Mouse (Mus musculus) limb, embryonic 10.5 days (tissue): Measurements from ENCODE around the gene Ccr1l1. TPM values are rescaled to one million over a fixed set of nuclear protein-coding genes. Genes with fewer than 3 reads are reported as not detected.

Experiments used
- DNase-seq: peaks from one replicate; pipeline ENCODE4 v3.0.0-alpha.2; 2017; ENCODE audit warnings: low spot score
- H3K27ac ChIP-seq: fragments of 300-500 bp; sonication (generic); 2 replicates; pipeline ENCODE4 v1.5.1; 2016; ENCODE audit warnings: mild to moderate bottlenecking
- H3K27me3 ChIP-seq: fragments of 300-500 bp; sonication (generic); 2 replicates; pipeline ENCODE4 v1.6.1; 2016; ENCODE audit warnings: low read depth, mild to moderate bottlenecking; ENCODE audit not compliant: poor library complexity, severe bottlenecking
- H3K36me3 ChIP-seq: fragments of 300-500 bp; sonication (generic); 2 replicates; pipeline ENCODE4 v1.6.1; 2016; ENCODE audit warnings: mild to moderate bottlenecking, moderate library complexity
- H3K4me1 ChIP-seq: fragments of 300-500 bp; sonication (generic); 2 replicates; pipeline ENCODE4 v1.6.1; 2016
- H3K4me3 ChIP-seq: fragments of 300-500 bp; sonication (generic); 2 replicates; pipeline ENCODE4 v1.5.1; 2016; ENCODE audit warnings: mild to moderate bottlenecking, moderate library complexity
- H3K9me3 ChIP-seq: fragments of 300-500 bp; sonication (generic); replicated peaks from 2 replicates; pipeline ENCODE4 v1.6.1; 2016; ENCODE audit warnings: mild to moderate bottlenecking
- WGBS: fragments of 180-500 bp; shearing (Covaris S2); methylation state at CpG from one replicate; pipeline ENCODE4 v1.1.7; 2016; 5-methylcytosine and 5-hydroxymethylcytosine counted together
- polyA plus RNA-seq: library from polyadenylated mRNA; unstranded; fragments of >200 nt; fragmentation: Nextera tagmentation; extraction: Ambion mirVana; gene quantifications from 2 replicates; pipeline ENCODE4 v1.2.1, GENCODE M21; 2016

Ccr1l1 gene
- polyA plus RNA-seq, 1 experiment from 2014 or later: not detected

DNA sequence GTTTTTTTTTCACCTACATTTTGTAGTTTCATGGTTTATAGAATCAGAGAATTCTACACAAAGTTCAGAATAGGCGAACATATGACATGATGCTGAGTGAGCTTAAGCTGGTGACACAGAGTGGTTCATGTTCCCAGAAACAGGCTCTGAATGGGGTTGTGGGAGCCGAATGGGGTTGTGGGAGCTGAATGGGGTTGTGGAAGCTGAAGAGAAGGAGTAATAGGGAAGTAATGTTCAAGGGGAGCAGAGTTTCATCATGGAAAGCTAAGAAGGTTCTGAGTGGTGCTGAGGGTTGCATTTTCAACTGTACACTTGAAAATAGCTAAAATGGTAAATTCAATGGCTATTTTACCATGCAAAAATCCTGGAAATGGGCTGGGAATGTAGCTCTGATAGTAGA, 28.8 kb downstream of the Ccr1l1 start:
- 76% methylated on average over 2 of the region's 2 CpGs for WGBS
- no peaks in the 10 kb centered on the region for H3K27me3 ChIP-seq
- no peak for DNase-seq

DNA sequence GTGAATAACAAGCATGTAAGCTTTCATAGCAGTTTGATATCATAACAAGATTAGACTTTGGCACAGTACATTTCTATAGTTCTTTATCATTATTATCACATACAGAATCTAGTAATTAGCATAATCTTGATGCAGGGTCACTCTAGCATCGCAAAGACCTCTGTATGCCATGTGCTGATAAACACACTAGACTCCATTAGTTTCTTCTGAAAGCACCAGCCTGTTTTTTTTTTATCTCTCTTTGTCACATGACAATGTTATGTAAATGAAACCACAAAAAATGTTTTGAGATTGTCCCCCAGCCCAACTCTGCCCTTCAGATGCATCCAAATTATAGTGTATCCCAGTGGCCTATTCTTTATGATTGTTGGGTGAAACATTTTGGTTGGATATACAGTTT, 30.4 kb downstream of the Ccr1l1 start:
- no peak for DNase-seq
- no peaks in the 10 kb centered on the region for H3K9me3 ChIP-seq
- no peaks in the 10 kb centered on the region for H3K36me3 ChIP-seq
- no peaks in the 10 kb centered on the region for H3K27me3 ChIP-seq
- H3K4me3 ChIP-seq: no peak overlapping the region
- H3K4me1 ChIP-seq: no peaks in the 10 kb centered on the region
- 87% methylated on average over 1 of the region's 1 CpGs for WGBS
- no peak overlapping the region for H3K27ac ChIP-seq

More for the DNA sequence above, 28.8 kb downstream of the Ccr1l1 start:
- no peaks in the 10 kb centered on the region for H3K4me1 ChIP-seq
- no peaks in the 10 kb centered on the region for H3K36me3 ChIP-seq
- no peaks in the 10 kb centered on the region for H3K9me3 ChIP-seq
- H3K4me3 ChIP-seq: no peak overlapping the region
- no peak overlapping the region for H3K27ac ChIP-seq

DNA sequence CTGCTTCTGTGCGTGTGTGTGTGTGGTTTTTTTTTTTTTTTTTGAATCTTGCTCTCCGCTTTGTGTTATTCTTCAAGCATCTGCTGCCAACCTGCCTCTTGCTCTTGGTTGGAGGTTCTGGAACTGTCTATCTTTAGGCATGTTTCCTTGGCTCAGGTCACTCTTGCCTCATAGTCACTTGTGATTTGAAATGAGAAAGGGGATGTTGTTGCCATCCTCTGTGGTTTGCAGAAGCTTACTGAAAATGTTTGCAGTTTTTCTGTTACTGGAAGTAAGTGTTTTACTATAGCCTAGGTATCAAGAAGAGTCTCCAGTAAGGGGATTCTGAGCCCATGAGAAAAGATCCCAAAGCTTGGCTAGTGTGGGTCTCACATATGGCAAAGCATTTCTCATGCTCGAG, 36.2 kb downstream of the Ccr1l1 start:
- no peaks in the 10 kb centered on the region for H3K27me3 ChIP-seq
- H3K27ac ChIP-seq: no peak overlapping the region
- no peak overlapping the region for H3K4me3 ChIP-seq
- no peaks in the 10 kb centered on the region for H3K36me3 ChIP-seq
- no peaks in the 10 kb centered on the region for H3K4me1 ChIP-seq
- DNase-seq: no peak
- WGBS: 87% methylated on average over 3 of the region's 3 CpGs
- H3K9me3 ChIP-seq: no peaks in the 10 kb centered on the region

DNA sequence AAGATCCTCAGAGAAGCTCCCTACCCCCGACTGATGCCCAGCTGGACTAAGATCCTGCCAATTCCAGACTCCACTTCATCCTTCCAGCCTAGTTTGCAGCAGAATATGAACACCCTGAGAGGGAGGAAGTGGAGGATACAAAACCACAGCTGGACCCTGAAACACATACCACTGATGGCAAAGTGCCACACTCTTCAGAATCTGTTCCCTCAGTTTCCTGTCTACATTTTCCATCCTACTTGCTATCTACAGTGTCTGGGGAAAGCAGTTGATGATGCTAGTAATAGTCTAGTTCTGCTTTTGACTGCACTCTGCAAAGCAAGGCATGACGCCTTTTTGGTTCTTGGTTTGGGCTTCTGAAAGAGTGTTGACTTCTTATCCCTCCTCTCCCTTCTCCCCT, 36.9 kb downstream of the Ccr1l1 start:
- no peaks in the 10 kb centered on the region for H3K36me3 ChIP-seq
- H3K27ac ChIP-seq: no peak overlapping the region
- H3K4me1 ChIP-seq: no peaks in the 10 kb centered on the region
- no peak overlapping the region for H3K4me3 ChIP-seq
- H3K9me3 ChIP-seq: no peaks in the 10 kb centered on the region
- DNase-seq: no peak
- H3K27me3 ChIP-seq: no peaks in the 10 kb centered on the region
- 88% methylated on average over 2 of the region's 2 CpGs for WGBS

DNA sequence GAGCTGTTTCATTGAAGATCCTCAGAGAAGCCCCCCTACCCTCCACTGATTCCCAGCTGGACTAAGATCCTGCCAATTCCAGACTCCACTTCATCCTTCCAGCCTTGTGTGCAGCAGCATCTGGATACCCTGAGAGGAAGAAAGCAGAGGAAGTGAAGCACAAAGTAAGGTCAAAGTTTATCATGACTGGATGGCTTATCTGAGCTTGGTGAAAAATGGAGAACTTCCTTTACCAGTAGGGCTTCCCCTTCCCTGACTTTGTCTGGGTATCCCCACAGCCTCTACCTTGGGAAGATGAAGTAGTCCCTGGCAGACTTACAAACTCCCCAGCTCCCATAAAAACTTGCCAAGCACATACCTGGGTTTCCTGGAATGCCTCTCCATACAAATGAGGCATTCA, 37.6 kb downstream of the Ccr1l1 start:
- H3K4me1 ChIP-seq: no peaks in the 10 kb centered on the region
- H3K4me3 ChIP-seq: no peak overlapping the region
- H3K27ac ChIP-seq: no peak overlapping the region
- no peaks in the 10 kb centered on the region for H3K27me3 ChIP-seq
- no peak for DNase-seq
- H3K36me3 ChIP-seq: no peaks in the 10 kb centered on the region
- no peaks in the 10 kb centered on the region for H3K9me3 ChIP-seq

DNA sequence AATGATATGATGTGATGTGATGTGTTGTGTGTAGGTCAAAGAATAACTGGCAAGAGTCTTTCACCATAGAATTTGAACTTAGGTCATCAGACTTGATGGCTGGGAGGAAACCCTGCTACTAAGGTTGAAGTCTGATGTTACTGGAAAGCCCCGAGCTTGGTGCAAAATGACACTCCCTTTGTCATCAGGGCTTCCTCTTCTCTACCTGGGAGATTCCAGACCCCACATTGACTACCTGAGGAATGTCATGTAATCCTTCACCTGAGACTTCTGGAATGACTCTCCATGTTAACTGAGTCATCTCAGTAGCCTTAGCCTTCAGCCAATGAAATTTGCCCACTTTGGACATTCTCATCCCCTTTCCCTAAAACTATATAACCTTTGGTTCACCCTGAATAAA, 38.0 kb downstream of the Ccr1l1 start:
- no peak for DNase-seq
- no peaks in the 10 kb centered on the region for H3K36me3 ChIP-seq
- H3K4me3 ChIP-seq: no peak overlapping the region
- no peaks in the 10 kb centered on the region for H3K4me1 ChIP-seq
- H3K27ac ChIP-seq: no peak overlapping the region
- no peaks in the 10 kb centered on the region for H3K27me3 ChIP-seq
- no peaks in the 10 kb centered on the region for H3K9me3 ChIP-seq
- WGBS: 80% methylated on average over 1 of the region's 1 CpGs

DNA sequence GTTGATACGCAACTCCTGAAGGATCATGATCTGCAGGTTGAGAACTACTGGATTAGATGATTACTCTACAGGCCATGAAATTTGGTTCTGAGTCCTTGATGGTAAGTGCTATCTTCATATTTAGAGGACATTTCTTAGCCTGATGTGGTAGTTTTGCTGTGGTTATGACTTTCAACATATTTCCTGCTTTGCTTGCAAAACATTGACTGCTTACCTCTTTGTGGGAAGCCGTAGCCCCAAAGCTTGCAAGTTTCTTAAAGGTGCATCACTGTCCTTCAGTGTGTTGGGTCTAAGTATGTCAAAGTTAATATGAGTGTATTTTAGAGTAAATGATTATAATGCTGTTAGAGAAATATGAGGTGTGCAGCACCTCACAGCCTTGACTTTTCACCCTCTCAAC, 40.2 kb downstream of the Ccr1l1 start:
- Histone ChIP-seq H3K36me3 (no peaks in the 10 kb centered on the region), H3K27ac (no peak overlapping the region), H3K4me3 (no peak overlapping the region), H3K4me1 (no peaks in the 10 kb centered on the region), H3K27me3 (no peaks in the 10 kb centered on the region), H3K9me3 (no peaks in the 10 kb centered on the region)
- 97% methylated on average over 2 of the region's 2 CpGs for WGBS
- DNase-seq: no peak

DNA sequence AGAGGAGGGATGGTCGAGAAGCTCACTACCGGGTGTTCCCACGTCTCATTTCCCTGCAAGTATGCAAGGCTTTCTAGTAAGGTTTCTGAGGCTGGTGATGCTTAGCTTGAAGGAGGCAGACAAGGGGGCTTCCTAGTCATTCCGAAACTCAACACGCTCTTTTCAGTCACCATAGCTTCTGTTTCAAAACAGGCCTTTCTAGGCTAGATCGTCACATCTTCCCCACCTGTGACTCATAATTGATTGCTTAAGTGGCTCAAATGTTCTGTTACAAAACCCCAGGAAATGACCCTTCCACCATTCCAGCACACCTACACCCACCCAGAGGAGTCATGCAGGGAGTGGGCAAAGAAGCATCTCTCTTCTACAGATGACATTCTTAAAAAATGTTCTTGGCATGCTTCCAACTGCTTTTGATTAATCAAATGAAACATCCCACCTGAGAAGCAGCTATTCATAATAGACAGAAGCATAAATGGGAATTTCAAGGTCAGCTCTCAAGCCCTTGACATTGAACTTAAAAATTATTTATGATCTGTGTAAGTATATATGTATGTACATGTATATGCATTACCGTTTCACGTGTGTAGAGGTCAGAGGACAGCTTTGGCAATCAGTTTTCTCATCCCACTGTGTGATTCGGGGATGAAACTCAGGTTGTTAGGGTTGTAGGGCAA, 41.5 kb downstream of the Ccr1l1 start:
- 86% methylated on average over 9 of the region's 9 CpGs for WGBS
- H3K4me1 ChIP-seq: no peaks in the 10 kb centered on the region
- no peak overlapping the region for H3K27ac ChIP-seq
- no peaks in the 10 kb centered on the region for H3K36me3 ChIP-seq
- H3K9me3 ChIP-seq: no peaks in the 10 kb centered on the region
- DNase-seq: no peak
- no peaks in the 10 kb centered on the region for H3K27me3 ChIP-seq
- no peak overlapping the region for H3K4me3 ChIP-seq

DNA sequence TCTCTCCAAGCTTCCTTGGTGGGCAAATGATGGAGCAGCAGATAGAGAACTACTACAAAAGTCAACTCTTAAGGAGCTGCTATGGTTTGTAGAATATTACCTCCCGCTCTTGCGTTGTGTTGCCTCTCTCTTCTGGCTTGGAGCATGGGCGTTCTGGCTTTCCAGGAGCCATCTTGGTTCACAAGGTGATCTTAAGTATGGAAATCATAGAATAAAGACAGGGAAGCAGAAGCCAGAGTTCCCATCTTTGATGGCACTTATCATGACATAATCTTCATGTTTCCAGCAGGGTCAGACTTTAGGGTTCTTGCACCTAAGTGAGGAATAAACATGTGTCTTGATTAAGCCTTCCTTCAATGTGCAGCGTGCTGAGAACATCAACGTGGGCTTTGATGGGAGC, 42.4 kb downstream of the Ccr1l1 start:
- Histone ChIP-seq H3K27me3 (no peaks in the 10 kb centered on the region), H3K9me3 (no peaks in the 10 kb centered on the region), H3K4me3 (no peak overlapping the region), H3K4me1 (no peaks in the 10 kb centered on the region), H3K27ac (no peak overlapping the region), H3K36me3 (no peaks in the 10 kb centered on the region)
- WGBS: 92% methylated on average over 5 of the region's 5 CpGs
- DNase-seq: no peak

DNA sequence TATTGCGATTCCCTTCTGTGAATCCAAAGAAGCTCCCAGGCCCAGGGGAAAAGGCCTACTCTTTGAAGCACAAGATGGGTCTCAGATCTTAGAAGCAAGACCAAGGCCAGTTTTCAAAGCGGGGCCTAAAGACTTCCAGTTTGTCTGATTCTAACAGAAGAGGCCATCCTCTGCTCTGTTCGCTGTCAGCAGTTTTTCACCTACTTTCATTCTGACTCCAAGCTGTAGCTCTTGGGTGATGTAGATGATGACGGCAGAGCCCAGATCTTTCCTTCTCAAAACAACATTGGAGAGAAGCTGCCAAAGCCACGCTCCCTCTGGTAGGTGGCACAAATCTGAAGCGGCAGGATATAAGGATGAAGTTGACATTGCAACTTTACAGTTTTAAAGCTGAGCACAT, 42.9 kb downstream of the Ccr1l1 start:
- no peaks in the 10 kb centered on the region for H3K4me1 ChIP-seq
- no peaks in the 10 kb centered on the region for H3K36me3 ChIP-seq
- no peaks in the 10 kb centered on the region for H3K9me3 ChIP-seq
- no peak for DNase-seq
- no peaks in the 10 kb centered on the region for H3K27me3 ChIP-seq
- 96% methylated on average over 6 of the region's 6 CpGs for WGBS
- H3K4me3 ChIP-seq: no peak overlapping the region
- no peak overlapping the region for H3K27ac ChIP-seq

DNA sequence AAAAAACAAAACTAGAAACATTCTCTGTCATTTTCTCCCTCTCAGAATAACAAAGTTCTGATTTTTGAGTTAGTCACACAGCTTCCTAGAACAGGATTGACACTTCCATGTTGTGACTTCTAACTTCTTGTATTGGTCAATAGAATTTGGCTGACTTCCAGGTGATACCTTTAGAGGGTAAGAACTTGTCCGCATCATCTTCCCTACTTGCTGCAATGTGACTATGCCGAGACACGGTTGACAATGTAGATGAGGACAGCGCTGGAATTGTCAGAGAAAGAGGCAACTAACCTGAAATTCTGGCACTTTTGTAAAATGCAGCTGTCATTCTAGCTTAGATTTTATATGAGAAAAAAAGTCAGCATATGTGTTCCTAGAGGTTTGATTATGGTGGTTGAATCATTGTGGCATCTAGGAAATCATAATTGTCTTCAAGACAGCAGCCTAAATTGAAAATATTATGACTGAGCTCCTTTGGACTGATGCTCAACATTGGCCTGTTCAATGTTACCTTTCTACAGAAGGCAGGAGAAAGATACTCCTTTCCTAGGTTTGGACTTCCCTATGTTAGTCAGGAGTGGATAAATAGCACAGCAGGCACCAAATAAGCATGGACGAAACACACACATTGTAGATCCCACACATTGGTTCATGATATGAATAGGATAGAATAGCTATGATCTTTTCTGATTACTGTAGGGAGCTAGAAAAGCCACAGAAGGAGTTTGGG, 44.3 kb downstream of the Ccr1l1 start:
- no peaks in the 10 kb centered on the region for H3K27me3 ChIP-seq
- no peaks in the 10 kb centered on the region for H3K9me3 ChIP-seq
- no peak for DNase-seq
- H3K4me3 ChIP-seq: no peak overlapping the region
- H3K36me3 ChIP-seq: no peaks in the 10 kb centered on the region
- no peak overlapping the region for H3K27ac ChIP-seq
- 94% methylated on average over 5 of the region's 5 CpGs for WGBS
- peaks cover 2% of the 10 kb centered on the region; the same call in 1 of the 2 replicates for H3K4me1 ChIP-seq

DNA sequence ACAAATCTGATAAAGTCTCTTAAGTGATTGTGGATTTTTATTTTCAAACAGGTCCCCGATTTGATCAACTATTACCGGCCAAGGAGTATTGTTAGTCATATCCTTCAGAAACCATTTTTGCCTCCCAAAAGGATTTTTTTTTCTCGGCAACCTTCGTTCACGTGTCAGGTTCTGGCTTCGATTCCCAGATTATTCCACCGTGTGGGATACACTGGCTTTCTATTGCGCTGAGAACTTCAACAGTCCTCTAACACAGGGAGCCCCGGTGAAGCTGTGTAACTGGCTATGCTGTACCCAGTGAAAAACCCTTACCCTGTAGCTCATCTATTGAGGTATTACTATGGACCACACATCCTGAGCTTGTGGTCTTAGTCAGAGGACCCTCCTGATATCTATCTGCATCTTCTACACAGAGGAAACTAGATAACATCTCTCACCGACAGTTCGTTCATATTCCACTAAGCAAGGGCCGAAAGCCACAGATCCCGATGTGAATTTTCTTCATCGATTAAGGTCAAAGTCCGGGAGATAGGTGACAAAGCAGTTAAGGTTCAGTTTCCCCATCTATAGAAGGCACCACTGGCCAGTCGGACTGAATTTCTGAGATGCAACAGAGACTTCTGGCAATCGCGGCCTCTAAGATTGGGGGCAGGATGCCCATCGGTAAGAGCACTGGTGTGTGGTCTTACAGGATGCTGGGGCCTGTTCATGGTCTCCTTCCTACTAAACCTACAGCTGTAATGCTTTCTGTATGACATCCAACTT, 45.1 kb downstream of the Ccr1l1 start:
- no peak overlapping the region for H3K4me3 ChIP-seq
- peaks cover 10% of the 10 kb centered on the region for H3K4me1 ChIP-seq
- H3K27ac ChIP-seq: no peak overlapping the region
- H3K27me3 ChIP-seq: no peaks in the 10 kb centered on the region
- DNase-seq: no peak
- H3K36me3 ChIP-seq: no peaks in the 10 kb centered on the region
- H3K9me3 ChIP-seq: no peaks in the 10 kb centered on the region
- 93% methylated on average over 19 of the region's 19 CpGs for WGBS
